Mouse (Mus musculus) layer of hippocampus, adult 8-10 months (tissue): Measurements from ENCODE around the gene Psmb8. TPM values are rescaled to one million over a fixed set of nuclear protein-coding genes. Genes with fewer than 3 reads are reported as not detected.

ENCODE experiments used
- DNase-seq, 2 experiments: peaks; one replicate each; pipeline ENCODE4 v3.0.0; 2022; ENCODE audit warnings: low spot score in 2 of 2
- total RNA-seq, 4 experiments: library from RNA; stranded (reverse); gene quantifications; 2 replicates each; pipeline ENCODE4 v1.2.4; 2022

The Psmb8 gene
- total RNA-seq, 4 experiments from 2014 or later: 3.8 to 18.8 (median 10.0) TPM

DNA sequence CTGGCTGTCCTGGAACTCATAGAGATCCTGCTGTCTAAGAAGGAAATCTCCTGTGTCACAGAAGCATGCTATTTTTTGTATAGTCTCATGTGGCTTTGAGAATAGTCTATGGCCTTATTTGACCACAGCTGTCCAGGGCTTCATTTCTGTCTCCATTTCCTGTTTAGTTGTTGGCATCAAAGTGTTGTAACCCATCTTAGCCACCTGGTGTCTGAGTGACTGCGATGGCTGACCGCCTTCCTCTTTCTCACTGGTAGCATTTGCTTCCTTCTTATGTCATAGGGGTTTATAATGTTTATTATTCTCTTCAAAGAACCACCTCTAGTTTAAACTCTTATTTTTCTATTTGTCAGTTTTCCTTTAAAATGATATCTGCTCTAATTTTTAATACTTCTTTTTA, 51.2 kb downstream of the Psmb8 start:
- DNase-seq: no peak

- DNase-seq: no peak
Measured at GRCm38 (mm10) chr17:34249361-34249760, 51.8 kb downstream of the Psmb8 start.

DNA sequence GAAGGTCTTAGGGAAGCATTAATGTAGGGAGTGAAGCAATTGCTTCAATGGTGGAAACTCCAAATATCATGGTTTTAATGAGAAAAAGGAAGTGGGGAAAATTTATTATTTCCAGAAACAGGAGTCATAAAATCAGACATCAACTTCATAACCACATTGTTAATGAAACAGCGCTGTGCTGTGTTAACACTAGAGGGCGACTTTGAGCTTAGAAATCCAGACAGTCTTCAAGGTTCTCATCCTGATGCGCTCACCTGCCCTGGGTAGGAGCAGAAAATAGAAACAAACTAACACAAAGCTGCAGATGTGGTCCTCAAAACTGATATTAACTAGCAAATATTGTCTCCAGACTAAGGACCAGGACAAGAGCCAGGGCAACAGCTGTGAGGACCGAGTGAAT, 52.4 kb downstream of the Psmb8 start:
- peak; percentile 21 to 39 for DNase-seq

Other genes with a start within 250 kb of the Psmb8 start
- gene B3galt4, start 246.2 kb upstream of the Psmb8 start, total RNA-seq: 1 to 10 TPM; 4.7 to 7.4 (median 6.9) TPM
- gene Vps52, start 241.9 kb upstream of the Psmb8 start, total RNA-seq: 10 to 100 TPM; 81.4 to 91.3 (median 81.9) TPM
- 100 to 1,000 TPM; 273 to 401 (median 339) TPM for gene Rps18, start 241.7 kb upstream of the Psmb8 start, total RNA-seq
- 100 to 1,000 TPM in 1 of 4 experiments, 10 to 100 TPM in 3; 29.6 to 138 (median 63.9) TPM for gene H2-K1, start 197.4 kb upstream of the Psmb8 start, total RNA-seq
- 10 to 100 TPM; 34.8 to 44.1 (median 42.7) TPM for gene Ring1, start 173.0 kb upstream of the Psmb8 start, total RNA-seq
- 10 to 100 TPM; 57.9 to 62.2 (median 58.3) TPM for gene H2-Ke6, start 169.7 kb upstream of the Psmb8 start, total RNA-seq
- 100 to 1,000 TPM in 1 of 4 experiments, 10 to 100 TPM in 3; 77.1 to 106 (median 92.6) TPM for gene Slc39a7, start 166.0 kb upstream of the Psmb8 start, total RNA-seq
- 10 to 100 TPM; 70.8 to 85.4 (median 78.0) TPM for gene Rxrb, start 165.9 kb upstream of the Psmb8 start, total RNA-seq
- 10 to 100 TPM; 22.6 to 30.2 (median 27.5) TPM for gene Col11a2, start 158.3 kb upstream of the Psmb8 start, total RNA-seq
- 1 to 10 TPM in 2 of 4 experiments, not detected in 2; 2.6 to 3.6 TPM for gene H2-Oa, start 105.4 kb upstream of the Psmb8 start, total RNA-seq
- gene H2-DMa, start 78.2 kb upstream of the Psmb8 start, total RNA-seq: 10 to 100 TPM; 31.5 to 37.7 (median 34.2) TPM
- 100 to 1,000 TPM; 190 to 204 (median 197) TPM for gene Brd2, start 75.1 kb upstream of the Psmb8 start, total RNA-seq
- gene H2-DMb2, start 54.4 kb upstream of the Psmb8 start, total RNA-seq: 1 to 10 TPM in 2 of 4 experiments, under 1 TPM in 2; 0.51 to 3.5 (median 2.1) TPM
- gene H2-DMb1, start 44.6 kb upstream of the Psmb8 start, total RNA-seq: 1 to 10 TPM; 3.4 to 9.7 (median 6.0) TPM
- gene Tap1, start 10.2 kb upstream of the Psmb8 start, total RNA-seq: 10 to 100 TPM in 1 of 4 experiments, 1 to 10 TPM in 3; 2.5 to 10.6 (median 5.8) TPM
- gene Psmb9, start 10.0 kb upstream of the Psmb8 start, total RNA-seq: 1 to 10 TPM; 3.9 to 9.0 (median 5.8) TPM
- gene Tap2, start 5.8 kb downstream of the Psmb8 start, total RNA-seq: 10 to 100 TPM; 12.3 to 18.1 (median 15.9) TPM
- gene H2-Ob, start 41.2 kb downstream of the Psmb8 start, total RNA-seq: 1 to 10 TPM in 2 of 4 experiments, under 1 TPM in 1, not detected in 1; 0.69 to 3.3 (median 1.8) TPM
- 10 to 100 TPM in 2 of 4 experiments, 1 to 10 TPM in 2; 1.1 to 31.1 (median 11.6) TPM for gene H2-Ab1, start 60.0 kb downstream of the Psmb8 start, total RNA-seq
- gene H2-Aa, start 90.1 kb downstream of the Psmb8 start, total RNA-seq: 10 to 100 TPM in 2 of 4 experiments, 1 to 10 TPM in 1, under 1 TPM in 1; 0.70 to 29.8 (median 13.8) TPM
- gene H2-Eb1, start 108.1 kb downstream of the Psmb8 start, total RNA-seq: 10 to 100 TPM in 2 of 4 experiments, 1 to 10 TPM in 2; 1.9 to 25.1 (median 10.1) TPM
- gene H2-Eb2, start 127.9 kb downstream of the Psmb8 start, total RNA-seq: not detected
- gene Btnl2, start 157.1 kb downstream of the Psmb8 start, total RNA-seq: 1 to 10 TPM in 1 of 4 experiments, under 1 TPM in 3; 0.47 to 1.0 (median 0.73) TPM
- gene Btnl1, start 179.4 kb downstream of the Psmb8 start, total RNA-seq: not detected
- 1 to 10 TPM; 3.5 to 6.1 (median 4.5) TPM for gene BC051142, start 201.1 kb downstream of the Psmb8 start, total RNA-seq